Mouse (Mus musculus) megakaryocyte, embryonic 14.5 days (primary cell): ENCODE results near the gene Hist3h2a.

Source experiments
- FLI1 ChIP-seq: IDR thresholded peaks from 2 replicates; pipeline ENCODE4 v1.6.1; 2012; ENCODE audit warnings: low read length, inconsistent platforms, mixed read lengths
- GATA1 ChIP-seq: IDR thresholded peaks from 3 replicates; pipeline ENCODE4 v1.6.1; 2012; ENCODE audit warnings: mixed read lengths, low read length, inconsistent platforms, borderline replicate concordance

DNA sequence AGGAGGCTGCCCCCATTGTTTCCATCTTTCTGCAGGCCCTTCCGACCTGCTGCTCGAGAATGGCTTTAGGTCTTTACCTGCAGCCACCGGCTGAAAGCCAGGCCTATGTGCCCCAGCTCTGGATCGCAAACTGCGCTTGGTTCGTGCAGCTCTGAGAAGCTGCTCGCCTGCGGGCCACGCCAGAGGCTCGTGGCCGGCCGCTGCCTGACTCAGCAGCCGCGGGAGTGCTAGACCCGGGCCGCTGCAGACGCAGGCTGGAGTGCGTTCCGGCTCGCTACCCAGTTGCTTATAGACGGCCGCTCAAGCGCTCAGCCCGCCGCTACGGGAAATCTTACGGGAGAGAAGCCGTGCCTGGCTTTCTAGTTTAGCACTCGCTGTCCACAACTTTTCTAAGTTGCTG, 22.7 kb downstream of the Hist3h2a start:
- TF ChIP-seq FLI1 = no peak
- TF ChIP-seq GATA1 = no peak
